Mouse (Mus musculus): ENCODE measurements around the gene Ints3.

Ints3 gene

DNA sequence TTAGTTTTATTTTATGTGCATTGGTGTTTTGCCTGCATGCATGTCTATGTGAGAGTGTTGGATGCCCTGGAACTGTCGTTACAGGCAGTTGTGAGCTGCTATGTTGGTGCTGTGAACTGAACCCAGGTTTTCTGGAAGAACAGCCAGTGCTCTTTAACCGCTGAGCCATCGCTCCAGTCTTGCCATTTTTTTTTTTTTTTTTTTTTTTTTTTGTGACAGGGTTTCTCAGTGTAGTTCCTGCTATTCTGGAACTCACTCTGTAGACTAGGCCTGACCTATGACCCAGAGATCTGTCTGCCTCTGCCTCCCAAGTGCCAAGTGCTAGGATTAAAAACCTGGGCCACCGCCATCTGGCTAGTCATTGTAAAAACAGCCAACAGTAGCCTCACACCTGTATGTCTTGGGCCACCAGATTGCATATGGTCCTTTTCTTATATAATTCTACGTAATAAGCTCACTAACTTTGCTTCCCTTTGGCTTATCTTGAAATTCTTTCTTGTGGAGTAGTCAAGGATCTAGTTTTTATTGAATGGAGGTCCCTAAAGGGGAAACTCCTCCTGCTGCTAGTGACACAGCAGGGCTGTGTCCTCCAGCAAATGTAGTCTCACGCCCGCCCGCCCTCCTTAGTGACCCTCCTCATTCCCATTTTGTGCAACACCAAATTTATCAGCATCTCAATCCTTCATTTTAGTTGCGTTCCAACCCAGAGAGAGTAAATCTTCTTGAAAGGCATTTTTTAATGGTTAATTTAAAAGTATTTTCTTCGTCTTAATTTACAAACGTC, 12.2 kb upstream of the Ints3 start:
- no peak for DNase-seq (ENCODE audit: low spot score in 2 of 2)

DNA sequence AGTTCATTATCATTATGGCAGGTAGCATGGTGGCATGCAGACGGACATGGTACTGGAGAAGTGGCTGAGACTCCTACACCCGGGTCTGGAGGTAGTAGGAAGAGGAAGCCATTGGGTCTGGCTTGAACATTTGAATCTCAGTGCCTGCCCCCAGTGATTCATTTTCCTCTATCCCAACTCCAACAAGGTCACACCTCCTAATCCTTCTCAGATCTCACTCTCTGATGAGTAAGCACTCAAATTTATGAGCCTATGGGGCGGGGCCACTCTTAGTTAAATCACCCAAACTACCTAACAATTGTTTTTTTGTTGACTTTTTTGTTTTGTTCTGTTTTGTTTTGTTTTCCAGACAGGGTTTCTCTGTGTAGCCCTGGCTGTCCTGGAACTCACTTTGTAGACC, 10.6 kb upstream of the Ints3 start:
- no peak for DNase-seq (ENCODE audit: low spot score in 2 of 2)

DNA sequence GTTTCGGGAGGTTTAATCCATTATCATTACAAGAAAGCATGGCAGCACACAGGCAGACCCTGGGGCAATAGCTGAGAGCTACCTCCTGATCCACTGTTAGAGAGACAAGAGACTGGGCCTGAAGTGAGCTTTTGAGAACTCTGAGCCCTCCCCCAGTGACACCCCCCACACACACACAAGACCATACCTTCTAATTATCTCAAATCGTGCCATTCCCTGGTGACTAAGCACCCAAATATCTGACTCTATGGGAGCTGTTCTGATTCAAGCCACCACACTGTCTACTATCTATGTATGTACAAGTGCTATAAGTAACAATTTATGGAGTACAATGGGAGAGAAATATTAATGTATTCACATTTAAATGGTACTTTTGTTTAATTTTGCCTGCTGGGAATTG, 7.3 kb upstream of the Ints3 start:
- no peak for DNase-seq (ENCODE audit: low spot score in 2 of 2)

DNA sequence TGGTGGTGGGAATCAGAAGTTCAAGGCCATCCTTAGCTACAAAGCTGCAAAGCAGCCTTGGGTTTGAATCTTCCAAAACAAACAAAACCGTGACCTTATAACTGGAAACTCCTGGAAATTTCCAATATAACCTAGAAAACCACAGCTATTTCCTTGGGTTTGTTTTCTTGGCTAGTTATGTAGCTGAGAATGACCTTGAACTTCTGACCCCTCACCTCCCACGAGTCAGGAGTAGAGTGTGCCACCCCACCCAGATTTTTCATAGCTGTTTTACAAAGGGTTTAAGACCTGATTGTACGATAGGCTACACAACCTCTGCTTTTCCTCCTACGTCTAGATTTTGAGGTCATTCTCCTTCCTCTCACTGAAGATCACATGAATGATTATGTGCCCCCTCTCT, 3.7 kb upstream of the Ints3 start:
- no peak for DNase-seq (ENCODE audit: low spot score in 2 of 2)

DNA sequence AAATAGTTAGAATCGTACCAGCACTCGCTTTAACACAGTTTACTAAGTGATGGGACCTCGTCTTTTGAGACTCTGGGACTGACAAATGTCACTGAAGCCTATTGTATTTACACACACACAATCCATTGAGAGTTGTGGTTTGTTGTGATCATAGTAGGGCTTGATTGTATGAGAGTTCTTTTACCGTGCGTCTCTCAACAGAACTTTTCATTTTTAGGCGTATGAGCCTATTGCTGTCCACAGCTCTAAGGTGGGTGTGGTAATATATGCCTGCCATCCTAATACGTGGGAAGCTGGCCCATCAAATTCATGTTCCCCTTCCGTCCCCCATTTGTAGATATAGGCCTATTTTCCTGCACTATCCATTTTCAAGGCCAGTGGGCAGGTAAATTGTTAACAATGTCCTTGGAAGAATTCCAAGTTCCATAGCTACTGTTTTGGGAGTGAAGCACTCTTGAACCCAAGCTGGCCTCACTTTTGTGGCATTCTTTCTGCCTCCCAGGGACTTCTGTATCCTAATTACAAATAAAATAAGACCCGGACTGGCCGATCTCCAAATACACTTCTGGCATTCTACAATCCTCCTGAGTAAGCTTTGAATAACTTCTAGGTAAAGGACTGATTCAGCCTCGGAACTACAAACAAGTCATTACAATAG, 780 bp upstream of the Ints3 start:
- DNase-seq (ENCODE audit: low spot score in 2 of 2): no peak

DNA sequence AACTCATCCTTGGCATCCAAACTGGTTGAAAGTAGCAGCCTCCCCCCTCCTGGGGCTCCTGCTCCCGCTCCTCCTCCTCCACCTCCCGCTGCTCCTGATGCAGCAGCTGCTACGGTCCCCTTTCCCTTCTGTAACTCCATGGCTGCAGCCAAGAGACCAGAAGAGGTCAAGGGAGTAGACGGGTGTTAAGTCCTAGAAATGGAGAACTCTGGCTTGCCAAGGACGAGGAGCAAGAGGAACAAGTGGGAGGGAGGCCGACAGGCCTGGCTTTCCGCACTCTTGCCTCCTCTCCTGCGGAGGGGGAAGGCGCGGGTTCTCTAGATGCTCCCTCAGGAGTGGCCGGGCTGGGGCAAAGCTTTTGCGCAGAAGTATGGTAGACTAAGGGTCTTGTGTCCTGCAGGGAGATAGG, 607 bp downstream of the Ints3 start:
- DNase-seq (ENCODE audit: low spot score in 2 of 2): peak in 1 of 2 experiments; percentile 83

DNA sequence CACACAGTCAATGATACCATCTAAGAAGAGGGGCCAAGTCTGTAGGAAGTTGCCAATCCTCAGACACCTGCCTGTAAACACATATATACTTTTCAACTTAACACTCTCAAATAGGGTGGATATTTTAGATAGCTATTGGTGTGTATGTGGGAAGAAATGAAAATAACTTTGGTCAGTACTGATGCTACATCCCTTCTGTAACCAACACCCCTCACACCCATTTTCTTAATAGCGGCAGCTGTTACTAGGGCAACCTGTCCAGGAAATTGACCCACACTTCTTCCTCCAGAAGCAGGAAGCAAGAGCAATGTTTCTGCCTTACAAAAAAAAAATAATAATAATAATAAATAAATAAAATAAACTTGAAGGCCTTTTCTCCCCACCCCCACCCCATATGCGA, 1.1 kb downstream of the Ints3 start:
- no peak for DNase-seq (ENCODE audit: low spot score in 2 of 2)

DNA sequence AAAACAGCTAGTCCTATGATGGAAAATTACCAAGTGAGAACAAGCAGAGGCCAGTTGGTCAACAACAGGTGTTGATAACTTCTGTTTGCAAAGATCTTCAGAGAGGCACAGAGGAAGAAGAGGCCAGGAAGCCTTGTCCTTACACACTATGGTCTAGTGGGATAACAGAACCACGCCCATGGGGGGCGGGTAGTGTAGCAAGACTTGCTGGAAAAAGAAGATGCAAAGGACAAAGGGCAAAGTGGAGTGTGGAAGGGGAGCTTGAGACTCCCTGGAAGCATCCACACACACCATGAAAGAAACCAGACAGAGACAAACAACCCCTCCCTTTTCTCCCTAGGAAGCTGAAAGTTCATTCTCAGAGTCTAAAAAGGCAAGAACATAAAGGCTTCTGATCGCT, 3.8 kb downstream of the Ints3 start:
- no peak for DNase-seq (ENCODE audit: low spot score in 2 of 2)

DNA sequence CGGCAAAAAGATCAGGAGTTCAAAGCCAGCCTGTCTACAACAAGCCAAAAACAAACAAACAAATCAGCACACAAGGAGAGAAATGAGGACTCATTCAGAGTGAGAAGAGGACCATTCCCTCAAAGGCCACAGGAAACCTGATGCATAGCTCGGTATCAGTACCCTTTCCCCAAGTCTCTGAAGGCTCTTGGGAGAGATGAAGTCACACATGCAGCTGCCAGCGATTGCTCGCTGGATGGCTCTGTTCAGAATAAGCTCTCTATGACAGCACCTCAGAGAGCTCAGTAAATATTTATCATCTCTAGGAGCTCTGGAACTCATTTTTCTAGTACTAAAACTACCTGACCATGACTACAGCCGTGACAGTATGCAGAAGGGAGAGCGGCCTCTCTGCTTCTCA, 5.2 kb downstream of the Ints3 start:
- DNase-seq (ENCODE audit: low spot score in 2 of 2): no peak

DNA sequence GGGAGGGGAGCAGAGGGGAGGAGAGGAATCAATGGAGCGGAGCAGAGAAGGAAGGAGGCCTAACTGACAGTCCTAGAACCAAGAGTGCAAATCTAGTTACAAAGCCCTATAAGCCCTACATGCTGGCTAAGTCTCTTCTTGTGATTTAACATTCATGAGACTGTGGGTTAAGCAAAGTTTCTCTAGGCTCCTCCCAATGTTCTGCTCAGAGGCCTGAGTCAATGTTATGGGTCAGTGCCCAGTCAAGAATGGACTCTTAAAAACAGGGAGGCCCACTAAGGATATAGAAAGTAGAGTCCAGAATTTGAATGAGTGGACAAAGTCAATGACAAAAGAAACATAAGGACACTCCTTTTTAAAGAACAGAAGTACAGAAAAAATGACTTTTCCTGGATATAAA, 5.8 kb downstream of the Ints3 start:
- no peak for DNase-seq (ENCODE audit: low spot score in 2 of 2)

DNA sequence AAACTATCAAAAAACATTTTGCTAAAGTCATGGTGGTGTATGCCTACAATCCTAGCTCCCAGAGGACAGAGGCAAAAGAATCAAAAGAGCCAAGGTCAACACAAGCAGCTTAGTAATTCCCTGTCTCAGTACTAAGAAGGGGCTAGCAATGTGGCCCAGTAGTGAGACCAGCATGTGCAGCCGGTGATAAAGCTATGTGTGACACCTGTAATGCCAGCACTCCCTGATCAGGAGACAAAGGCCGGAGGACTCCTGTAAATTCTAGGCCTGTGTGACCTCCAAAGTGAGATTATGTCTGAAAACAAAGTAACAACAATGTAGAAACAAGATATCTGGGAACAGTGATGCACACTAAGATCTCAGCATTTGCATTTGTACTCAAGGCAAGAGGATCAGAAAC, 7.9 kb downstream of the Ints3 start:
- DNase-seq (ENCODE audit: low spot score in 2 of 2): no peak

DNA sequence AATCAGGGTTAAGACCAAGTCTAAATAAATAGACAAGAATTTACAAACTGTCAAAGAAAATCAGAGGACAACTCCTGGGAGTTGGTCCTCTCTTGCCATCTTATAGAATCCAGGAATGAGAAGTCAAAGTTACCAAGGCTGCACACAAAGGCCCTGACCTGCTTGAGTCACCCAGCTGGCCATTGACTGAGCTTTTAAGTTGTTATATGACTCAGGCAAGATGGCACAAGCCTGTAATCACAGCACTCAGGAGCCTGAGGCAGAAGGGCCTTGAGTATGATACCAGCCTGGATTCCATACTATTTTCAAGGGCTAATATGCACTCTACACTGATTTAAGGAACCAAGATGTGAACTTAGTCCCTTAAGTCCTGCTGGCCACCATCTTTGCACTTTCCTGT, 9.9 kb downstream of the Ints3 start:
- no peak for DNase-seq (ENCODE audit: low spot score in 2 of 2)

DNA sequence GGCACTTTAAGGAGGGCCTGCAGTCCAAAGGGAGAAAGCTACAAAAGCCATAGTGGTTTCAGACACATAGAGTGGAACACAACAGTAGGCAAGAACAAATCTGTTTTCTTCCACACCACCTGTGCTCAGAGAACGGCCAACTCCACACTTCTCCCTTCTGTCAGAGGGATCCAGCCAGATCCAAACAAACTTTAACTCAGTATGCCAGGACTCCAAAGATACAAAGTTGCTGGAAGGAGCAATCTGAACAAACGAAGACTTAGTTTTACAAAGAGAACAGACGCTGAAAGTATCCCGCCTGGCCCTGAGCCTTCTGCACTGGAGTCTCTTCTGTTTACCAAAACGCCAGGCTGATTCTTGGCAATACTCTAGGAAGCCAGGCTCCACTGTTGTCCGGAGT, 12.7 kb downstream of the Ints3 start:
- no peak for DNase-seq (ENCODE audit: low spot score in 2 of 2)

DNA sequence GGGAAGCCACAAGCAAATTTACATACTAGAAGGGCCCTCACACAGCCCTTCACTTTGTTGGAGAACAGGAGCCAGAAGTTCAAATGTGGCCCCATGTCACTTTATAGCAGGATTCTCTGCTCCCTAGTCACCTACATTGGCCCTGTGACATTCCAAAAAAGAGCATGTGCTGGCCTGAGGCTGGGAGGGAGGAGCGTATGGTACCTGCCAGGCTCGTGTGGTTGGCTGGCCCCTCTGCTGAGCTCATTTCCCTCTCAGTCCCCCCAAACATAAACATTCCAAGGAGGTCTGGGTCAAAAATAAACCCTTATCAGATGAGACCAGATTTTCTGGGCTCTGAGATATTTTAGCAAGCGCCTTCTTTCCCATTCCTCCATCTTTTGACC, 20.4 kb downstream of the Ints3 start:
- DNase-seq (ENCODE audit: low spot score in 2 of 2): no peak

DNA sequence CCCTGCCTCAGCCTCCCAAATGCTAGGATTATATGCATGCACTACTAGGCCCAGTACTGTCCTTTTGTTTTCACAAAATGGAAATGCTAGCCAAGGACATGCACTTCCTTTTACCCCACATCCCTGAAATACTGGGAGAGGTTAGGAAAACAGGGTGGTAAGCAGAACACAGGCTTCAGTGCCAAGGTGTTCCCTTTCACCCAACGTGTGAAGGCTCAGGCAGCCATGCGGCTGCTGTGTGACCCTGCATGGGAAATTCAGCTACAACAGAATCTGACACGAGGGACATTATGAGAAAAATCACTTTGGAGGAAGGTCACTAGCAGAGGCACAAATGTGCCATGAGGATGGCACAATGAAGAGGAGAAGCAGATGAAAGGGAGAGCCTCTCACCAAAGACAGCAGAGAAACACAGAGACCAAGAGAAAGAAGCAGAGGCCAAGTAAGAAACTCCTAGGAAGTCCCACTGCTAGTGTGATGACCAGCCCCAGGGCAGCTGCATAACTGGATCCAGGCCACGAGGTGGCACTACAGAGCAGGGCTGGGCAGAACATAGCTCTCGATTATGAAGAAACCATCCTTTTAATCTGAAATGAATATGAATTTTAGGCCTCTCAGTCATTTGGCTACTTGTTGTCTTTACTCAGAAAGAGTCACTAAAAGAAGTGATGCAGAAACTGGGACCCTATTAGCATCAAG, 21.0 kb downstream of the Ints3 start:
- peak; percentile 64 to 88 for DNase-seq (ENCODE audit: low spot score in 2 of 2)

DNA sequence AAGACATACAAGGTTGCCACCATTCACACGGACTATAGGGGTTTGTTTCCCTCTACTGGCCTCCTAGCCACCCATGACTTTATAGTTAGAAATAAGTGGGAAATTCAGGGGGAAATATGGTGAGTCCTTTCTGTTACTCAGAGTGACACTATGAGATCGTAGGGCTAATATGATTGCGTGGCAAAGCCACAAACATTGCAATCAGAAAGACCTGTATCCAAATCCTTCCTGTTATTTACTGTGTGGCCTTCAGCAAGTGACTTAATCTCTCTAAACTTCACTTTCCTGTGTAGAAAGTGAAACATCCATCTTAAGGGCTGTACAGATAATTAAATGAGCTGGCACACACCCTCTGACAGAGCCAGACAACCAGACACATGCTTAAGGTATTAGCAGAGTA, 24.7 kb downstream of the Ints3 start:
- DNase-seq (ENCODE audit: low spot score in 2 of 2): no peak

DNA sequence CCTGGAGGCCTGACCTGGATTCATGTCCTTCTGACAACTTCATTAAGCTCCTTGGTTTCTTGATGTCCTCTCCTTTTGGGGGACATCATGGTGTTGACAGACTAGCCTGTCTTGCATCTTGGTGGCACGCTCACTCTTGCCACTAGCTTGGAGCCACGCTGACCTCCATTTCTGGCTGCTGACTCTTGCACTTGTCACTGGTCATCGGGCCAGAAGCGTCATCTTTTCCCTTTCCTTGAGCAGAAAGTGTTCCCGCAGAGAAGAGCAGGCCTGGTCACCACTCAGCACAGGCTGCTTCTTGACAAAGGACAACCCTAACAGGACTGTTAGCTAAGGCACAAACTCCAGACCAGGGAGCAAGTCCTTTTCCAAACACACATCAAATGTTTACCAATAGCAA, 27.0 kb downstream of the Ints3 start:
- DNase-seq (ENCODE audit: low spot score in 2 of 2): no peak

DNA sequence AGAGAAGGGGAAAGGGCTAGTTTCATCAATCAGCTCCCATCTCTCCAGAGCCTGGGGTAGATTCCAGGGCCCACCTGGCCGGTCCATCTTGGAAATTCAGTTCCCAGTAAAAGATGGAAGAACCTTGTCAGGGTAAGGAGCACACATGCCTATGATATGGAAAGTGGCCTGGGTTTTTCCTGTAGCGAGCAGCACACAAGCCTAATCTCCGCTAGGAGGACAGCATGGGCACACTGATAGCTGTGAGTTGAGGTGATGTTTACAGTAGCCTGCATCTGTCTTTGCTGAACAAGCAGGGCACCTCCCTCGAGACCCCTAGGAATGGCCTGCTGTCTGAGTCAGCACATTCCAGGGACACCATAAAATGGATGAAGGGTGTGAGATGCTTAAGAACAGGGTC, 28.8 kb downstream of the Ints3 start:
- DNase-seq (ENCODE audit: low spot score in 2 of 2): no peak

DNA sequence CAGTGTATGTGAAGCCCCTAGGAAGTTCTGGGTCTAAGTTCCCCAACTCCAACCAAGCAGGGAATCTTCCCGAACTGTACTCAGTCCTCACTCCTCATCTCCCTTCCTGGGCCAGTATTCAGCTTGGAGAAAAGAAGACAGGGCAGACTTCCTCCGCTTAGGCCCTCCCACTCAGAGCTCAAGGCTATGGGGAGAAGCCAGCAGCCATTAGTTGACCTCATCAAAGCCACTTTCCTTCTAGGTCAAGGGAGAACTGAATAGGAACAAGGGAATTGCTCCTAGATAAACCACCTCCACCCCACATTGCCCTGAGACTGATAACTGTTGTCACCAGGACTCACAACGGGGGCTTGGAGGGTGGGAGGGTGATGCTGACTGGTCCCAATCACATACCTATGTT, 29.3 kb downstream of the Ints3 start:
- no peak for DNase-seq (ENCODE audit: low spot score in 2 of 2)

DNA sequence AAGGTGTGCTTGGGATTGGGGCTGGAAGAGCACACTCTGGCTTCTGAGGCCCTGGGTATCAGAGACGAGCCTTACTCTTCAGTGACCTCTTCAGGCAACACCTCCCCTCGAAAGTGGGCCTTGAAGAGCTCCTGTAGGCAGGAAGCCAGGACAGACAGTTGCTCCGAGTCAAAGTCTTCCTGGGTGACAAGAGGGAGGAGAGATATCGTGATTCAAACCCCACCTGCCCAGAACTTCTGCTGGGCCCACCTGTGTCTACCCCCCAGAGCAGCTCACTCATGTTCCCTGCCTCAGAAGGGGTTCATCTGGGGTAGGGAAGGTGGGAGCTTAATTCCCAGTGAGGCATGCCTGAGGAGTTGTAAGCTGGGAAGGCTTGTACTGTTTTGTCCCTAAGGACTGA, 32.4 kb downstream of the Ints3 start:
- DNase-seq (ENCODE audit: low spot score in 2 of 2): no peak

DNA sequence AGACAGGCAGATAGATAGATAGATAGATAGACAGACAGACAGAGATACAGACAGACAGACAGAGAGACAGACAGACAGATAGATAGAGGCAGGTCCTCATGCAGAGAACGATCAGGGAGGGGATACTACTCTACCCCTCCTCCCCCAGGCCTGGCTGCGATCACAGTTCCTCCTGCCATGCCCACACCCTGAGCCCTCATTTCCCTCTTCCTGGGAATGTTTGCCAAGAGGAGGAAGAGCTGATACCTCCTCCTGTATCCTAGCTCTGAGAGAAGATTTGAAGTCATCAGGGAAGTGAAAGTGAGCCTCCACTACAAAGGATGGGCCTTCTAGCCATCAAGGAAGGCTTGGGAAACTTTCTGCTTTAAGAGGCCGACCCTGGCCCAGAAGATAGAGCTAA, 37.8 kb downstream of the Ints3 start:
- DNase-seq (ENCODE audit: low spot score in 2 of 2): no peak

DNA sequence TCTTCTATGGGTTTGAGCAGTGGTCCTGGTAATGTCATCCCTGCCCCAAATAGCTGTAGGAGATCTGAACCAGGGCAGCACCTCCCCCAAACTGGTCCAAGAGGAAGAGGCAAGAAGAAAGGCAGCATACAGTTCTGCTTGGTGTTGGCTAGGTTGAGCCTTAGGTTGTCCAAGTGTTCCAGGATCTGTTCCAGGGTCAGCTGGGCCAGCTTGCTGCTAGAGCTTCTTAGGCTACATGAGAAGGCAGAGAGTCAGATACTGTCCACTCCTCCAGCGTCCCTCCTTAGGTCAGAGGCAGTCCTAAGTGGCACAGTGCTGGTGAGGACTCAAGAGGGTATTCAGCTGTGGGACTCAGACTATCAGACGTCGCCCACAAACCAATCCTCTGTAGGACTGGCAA, 40.8 kb downstream of the Ints3 start:
- no peak for DNase-seq (ENCODE audit: low spot score in 2 of 2)

DNA sequence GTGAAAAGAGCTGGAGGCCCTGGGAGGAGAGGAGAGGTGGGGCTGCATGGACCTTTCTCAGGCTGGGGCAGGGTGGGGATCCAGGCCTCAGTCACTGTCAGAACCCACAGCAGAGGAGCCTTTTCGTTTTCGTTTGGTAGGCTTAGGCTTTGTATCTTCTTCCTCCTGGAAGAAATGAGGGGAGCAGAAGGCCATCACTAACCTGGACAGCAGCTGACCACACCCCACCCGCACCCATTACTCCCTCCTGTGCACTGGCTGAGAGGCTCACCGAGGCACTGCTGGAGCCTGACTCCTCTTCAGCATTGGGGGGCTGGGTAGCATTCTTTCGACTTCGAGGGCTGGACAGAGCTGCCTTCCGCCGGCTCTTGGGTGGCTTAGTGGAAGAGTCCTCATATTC, 41.5 kb downstream of the Ints3 start:
- DNase-seq (ENCODE audit: low spot score in 2 of 2): no peak

Measured in spleen, postnatal 4 days (tissue).